Mouse (Mus musculus) testis, adult 2 months (tissue): ENCODE data around the gene Foxn3. TPM values are rescaled to one million over a fixed set of nuclear protein-coding genes. Genes with fewer than 3 reads are reported as not detected.

Experiments
- H3K27ac ChIP-seq: fragments of 200-500 bp; 2 replicates; pipeline ENCODE4 v1.5.1; 2012; ENCODE audit warnings: low read depth, low read length; ENCODE audit not compliant: control insufficient read depth, insufficient read depth
- H3K27me3 ChIP-seq: fragments of 200-500 bp; 2 replicates; pipeline ENCODE4 v1.6.1; 2012; ENCODE audit warnings: mild to moderate bottlenecking, low read length, moderate library complexity; ENCODE audit not compliant: control insufficient read depth, insufficient read depth
- H3K36me3 ChIP-seq: fragments of 200-500 bp; 2 replicates; pipeline ENCODE4 v1.6.1; 2012; ENCODE audit warnings: mild to moderate bottlenecking, low read length; ENCODE audit not compliant: control insufficient read depth, insufficient read depth
- H3K4me1 ChIP-seq: fragments of 200-500 bp; 2 replicates; pipeline ENCODE4 v1.6.1; 2012; ENCODE audit warnings: low read length; ENCODE audit not compliant: control insufficient read depth, insufficient read depth
- H3K4me3 ChIP-seq: fragments of 200-500 bp; 2 replicates; pipeline ENCODE4 v1.5.1; 2012; ENCODE audit warnings: low read depth, mild to moderate bottlenecking, low read length, moderate library complexity, mixed read lengths; ENCODE audit not compliant: control insufficient read depth
- CTCF ChIP-seq: fragments of 200-500 bp; IDR thresholded peaks from 2 replicates; pipeline ENCODE4 v1.5.1; 2012; ENCODE audit warnings: low read depth, mild to moderate bottlenecking, inconsistent platforms, low read length, moderate library complexity; ENCODE audit not compliant: control insufficient read depth, insufficient read depth, insufficient replicate concordance
- POLR2A ChIP-seq: fragments of 200-500 bp; IDR thresholded peaks from 2 replicates; pipeline ENCODE4 v1.6.1; 2012; ENCODE audit warnings: low read depth, mild to moderate bottlenecking, inconsistent platforms, low read length, moderate library complexity; ENCODE audit not compliant: control insufficient read depth
- polyA plus RNA-seq: library from polyadenylated mRNA; depleted of rRNA; stranded (reverse); fragments of >200 nt; gene quantifications from 2 replicates; pipeline ENCODE4 v1.2.3, GENCODE M21; 2012

The Foxn3 gene
- polyA plus RNA-seq, 1 experiment, result 7.3 TPM

DNA sequence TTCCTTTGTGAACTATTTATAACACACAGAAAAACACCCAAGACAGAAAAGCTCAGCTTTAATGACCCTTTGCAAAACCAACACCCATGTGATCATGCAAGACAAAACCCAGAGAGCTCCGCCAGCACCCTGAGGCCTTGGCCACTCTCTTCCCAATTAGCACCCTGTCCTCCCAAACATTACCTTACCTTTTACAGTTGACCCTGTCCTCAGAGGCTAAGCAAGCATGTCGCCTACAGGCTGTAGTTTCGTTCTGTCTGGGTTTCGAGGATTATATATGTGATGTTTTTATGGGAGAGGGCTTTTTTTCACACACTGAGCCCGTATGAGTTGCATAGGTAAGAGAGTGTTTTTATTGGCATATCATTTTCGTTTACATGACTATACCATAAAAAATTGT, 26.1 kb downstream of the Foxn3 start:
- no peak for TF ChIP-seq CTCF
- TF ChIP-seq POLR2A, result no peak
- Histone ChIP-seq H3K27me3 (no peaks in the 10 kb centered on the region), H3K36me3 (no peaks in the 10 kb centered on the region), H3K27ac (no peak overlapping the region), H3K4me1 (no peaks in the 10 kb centered on the region), H3K4me3 (no peak overlapping the region)

DNA sequence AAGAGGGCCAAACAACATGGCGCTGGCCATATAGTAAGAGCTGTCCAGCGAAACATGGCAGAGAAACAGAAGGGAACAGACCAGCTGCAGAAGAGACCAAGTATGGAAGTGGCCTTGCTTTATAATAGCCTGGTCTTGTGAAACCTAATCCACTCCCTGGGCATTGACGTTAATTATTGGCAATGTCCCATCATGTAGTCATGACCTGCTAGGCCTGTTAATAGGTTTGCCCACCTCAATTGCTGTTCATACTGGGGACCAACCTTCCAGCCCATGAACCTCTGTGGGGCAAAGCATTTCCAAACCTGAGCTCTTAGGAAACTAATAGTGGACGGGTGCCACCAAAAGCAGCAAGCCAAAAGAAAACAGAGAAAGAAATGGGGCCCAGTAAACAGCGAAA, 27.0 kb downstream of the Foxn3 start:
- Histone ChIP-seq H3K36me3 (no peaks in the 10 kb centered on the region), H3K4me3 (no peak overlapping the region), H3K27me3 (no peaks in the 10 kb centered on the region), H3K4me1 (no peaks in the 10 kb centered on the region), H3K27ac (no peak overlapping the region)
- TF ChIP-seq CTCF, result no peak
- no peak for TF ChIP-seq POLR2A

DNA sequence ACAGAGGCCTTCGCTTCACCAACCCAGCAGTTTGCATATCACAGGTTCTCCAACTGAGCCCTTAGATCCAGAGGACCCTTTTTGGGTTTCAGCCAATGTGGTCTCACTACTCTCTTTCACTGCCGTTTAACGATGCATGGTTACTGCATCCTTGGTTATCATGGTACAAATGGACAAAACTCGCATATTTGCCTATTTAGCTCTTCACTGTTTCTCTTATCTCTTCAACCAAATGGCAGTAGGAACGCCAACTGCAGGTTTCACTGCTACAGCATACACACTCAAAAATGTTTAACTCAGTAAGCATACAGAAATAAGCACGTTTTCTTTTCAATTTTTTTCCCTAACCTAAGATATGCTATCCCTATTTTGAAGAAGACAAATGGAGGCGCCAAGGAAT, 31.0 kb downstream of the Foxn3 start:
- Histone ChIP-seq H3K4me1 (no peaks in the 10 kb centered on the region), H3K4me3 (no peak overlapping the region)

DNA sequence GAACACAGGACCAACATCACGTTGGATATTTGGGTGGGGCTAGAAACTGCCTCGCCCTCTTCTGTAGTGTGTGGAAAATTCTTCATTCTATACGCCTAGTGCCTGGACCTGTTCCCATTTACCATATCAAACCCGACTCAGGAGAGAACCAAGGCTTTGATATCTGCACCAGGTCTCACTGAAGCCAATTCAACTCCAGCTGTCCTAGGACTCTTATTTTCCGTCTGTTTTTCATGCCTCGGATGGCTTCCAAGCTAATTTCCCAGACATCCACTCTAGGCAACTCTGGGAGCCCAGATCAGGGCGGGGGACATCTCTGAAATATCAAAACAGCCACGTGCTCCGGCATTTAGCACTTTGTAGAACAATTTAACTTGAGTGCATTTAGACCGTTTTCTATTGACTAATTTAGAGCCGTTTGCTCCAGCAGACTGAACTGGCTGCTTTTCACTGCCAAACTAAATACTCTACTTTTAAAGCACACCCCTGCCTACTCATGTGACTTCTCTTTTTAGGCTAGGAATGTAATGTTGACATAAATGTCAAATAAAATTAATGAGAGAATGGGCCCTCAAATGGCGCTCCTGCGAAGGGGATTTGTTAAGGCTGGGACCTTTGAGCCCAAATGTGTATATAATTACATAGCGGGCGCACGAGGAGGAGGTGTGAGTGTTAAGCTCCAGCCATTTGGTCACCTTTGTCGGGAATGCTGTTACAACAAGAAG, 33.5 kb downstream of the Foxn3 start:
- no peaks in the 10 kb centered on the region for H3K36me3 ChIP-seq
- no peaks in the 10 kb centered on the region for H3K4me1 ChIP-seq
- no peaks in the 10 kb centered on the region for H3K27me3 ChIP-seq
- no peak overlapping the region for H3K27ac ChIP-seq
- TF ChIP-seq POLR2A (no peak), CTCF (no peak)
- H3K4me3 ChIP-seq, result no peak overlapping the region

More for the DNA sequence above, 31.0 kb downstream of the Foxn3 start:
- Histone ChIP-seq H3K27me3 (no peaks in the 10 kb centered on the region), H3K27ac (no peak overlapping the region), H3K36me3 (no peaks in the 10 kb centered on the region)
- TF ChIP-seq POLR2A (no peak), CTCF (no peak)

DNA sequence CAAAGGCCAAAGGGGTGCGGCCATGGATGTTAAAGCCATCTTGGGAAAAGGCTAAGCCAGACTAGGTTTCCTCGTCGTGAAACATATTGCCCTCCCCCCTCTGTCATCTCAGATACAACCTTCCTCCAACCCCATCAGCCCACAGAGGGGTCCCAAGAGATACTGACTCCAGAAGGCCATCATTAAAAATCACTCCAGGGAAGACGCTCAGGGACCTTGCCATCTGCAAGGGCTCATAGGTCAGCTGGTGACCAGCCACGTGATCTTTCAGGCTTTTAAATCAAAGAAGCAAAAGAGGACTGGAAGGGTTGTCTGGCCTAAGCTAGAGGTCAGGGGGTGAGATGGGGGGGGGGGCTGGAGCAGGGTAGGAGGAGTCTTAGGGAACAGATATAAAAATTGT, 34.4 kb downstream of the Foxn3 start:
- Histone ChIP-seq H3K4me1 (no peaks in the 10 kb centered on the region), H3K36me3 (no peaks in the 10 kb centered on the region), H3K4me3 (no peak overlapping the region), H3K27me3 (no peaks in the 10 kb centered on the region), H3K27ac (no peak overlapping the region)
- TF ChIP-seq CTCF, result no peak
- TF ChIP-seq POLR2A, result no peak

DNA sequence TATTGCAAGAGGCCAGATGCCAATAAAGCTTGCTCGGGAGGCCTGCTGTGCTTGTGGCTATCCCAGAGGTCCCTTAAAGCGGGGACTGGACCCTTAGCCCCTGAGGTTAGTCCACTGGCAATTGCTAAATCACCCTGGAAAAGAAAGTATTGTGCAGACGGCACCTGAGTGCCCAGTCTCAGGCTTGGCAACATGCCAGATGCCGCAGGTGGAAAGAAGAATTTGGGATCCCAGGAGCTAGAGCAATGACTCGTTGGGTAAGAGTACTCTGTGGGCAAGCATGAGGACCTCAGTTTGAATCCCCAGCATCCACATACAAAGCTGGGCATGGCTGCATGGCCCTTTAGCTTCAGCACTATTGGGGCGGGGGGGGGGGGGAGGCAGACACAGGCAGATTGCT, 35.9 kb downstream of the Foxn3 start:
- H3K27me3 ChIP-seq, result no peaks in the 10 kb centered on the region
- H3K4me1 ChIP-seq, result no peaks in the 10 kb centered on the region
- no peak for TF ChIP-seq CTCF
- H3K27ac ChIP-seq, result no peak overlapping the region
- no peaks in the 10 kb centered on the region for H3K36me3 ChIP-seq
- no peak overlapping the region for H3K4me3 ChIP-seq

DNA sequence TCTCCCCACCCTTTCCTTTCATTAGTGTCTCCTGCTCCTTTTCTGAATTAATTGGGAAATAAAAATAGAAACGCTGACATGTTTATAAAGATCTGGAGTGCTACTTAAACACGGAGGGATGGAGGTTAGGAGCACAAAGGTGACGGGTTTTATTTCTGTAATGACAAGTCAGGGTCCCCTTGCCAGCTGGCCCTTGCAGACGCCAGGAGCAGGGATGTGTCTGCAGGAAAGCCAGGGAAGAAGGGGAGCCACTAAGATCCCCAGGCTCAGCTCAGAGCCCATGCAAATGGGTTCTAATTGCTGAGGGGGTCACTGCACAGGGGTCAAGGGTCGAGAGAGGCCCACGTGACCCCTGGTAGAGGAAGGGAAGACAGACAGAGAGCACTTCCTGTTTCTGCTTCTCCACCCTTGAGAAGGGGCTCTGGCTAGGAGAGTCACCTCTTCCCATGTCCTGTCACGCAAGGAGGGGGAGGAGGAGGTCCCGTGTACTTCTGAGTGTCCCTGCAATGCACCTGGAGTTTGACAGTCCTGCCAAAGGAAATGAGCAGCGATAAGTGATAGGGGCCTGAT, 36.7 kb downstream of the Foxn3 start:
- no peak overlapping the region for H3K27ac ChIP-seq
- H3K4me1 ChIP-seq, result no peaks in the 10 kb centered on the region

DNA sequence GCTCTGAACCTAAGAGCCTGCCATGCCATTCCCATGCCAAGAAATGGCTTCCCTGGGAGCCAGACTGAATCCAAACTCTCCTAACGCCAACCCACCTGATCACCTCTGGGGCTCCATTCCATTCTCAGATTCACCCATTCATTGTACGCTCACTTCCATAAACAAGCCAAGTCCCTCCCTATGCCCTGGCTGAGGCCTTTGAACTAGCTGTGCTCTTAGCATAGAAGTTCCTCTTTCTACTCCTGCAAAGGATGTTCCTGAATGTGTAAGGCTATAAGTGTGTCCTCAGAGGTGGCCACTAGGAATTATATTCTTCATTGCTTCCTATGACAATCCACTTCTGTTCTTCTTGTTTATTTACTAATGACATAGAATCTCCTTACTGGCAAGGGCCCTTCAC, 40.5 kb downstream of the Foxn3 start:
- H3K27ac ChIP-seq, result no peak overlapping the region
- TF ChIP-seq POLR2A, result no peak
- no peak for TF ChIP-seq CTCF
- H3K4me3 ChIP-seq, result no peak overlapping the region
- H3K4me1 ChIP-seq, result peaks cover 3% of the 10 kb centered on the region; the same call in 1 of the 2 replicates
- no peaks in the 10 kb centered on the region for H3K27me3 ChIP-seq
- H3K36me3 ChIP-seq, result no peaks in the 10 kb centered on the region

More for the DNA sequence above, 36.7 kb downstream of the Foxn3 start:
- TF ChIP-seq POLR2A, result no peak
- no peak for TF ChIP-seq CTCF
- Histone ChIP-seq H3K4me3 (no peak overlapping the region), H3K36me3 (no peaks in the 10 kb centered on the region), H3K27me3 (no peaks in the 10 kb centered on the region)
